Mouse (Mus musculus) right cerebral cortex, postnatal 14 days (tissue): ENCODE results near the gene Gm973.

Experiments
- DNase-seq: peaks from one replicate; pipeline ENCODE4 v3.0.0; 2022

Gene Gm973

DNA sequence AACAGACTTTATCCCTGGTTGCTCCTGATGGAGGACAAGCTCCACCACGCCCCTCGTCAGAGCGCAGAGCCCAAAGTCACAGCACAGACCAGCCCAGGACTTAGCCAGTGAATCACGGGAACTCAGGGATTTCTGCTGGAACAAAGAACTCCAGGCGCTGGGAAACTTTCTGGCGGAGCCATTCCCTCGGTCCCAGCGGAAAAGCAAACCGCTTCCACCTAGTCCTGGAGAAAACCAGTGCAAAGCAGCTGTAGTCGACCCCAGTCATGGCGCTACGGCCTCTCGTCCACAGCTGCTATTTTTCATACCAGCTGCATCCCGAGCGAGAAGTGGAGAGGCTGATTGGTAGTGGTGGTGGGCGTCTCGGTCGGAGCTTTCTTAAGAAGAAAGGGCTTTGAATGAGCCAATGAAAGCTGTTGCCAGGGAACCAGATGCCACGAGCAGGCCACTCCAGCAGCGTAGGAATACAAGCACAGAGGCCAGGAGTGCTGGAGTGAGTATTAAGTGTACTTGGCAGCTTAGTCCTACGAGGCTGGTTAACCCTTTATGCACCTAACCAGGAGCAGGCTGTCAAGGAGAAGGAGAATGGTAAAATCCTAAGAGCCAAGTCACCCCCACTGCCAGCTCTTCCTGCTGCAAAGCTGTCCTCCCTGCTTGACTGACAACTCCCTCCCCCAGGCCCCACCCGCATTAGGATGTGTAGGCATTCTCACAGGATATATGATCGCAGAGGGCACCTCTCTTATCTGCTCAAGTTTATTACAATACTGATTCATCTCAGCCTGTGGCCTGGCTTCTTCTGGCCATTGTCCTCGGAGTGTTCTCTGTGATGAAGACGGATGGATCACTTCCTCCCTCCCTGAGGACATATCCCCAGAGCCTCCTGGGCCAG lies at the start of gene Gm973:
Gm973 (plus strand) TSS at position 239 of the 892 bp plus-strand sequence.
- DNase-seq: peak; percentile 50

DNA sequence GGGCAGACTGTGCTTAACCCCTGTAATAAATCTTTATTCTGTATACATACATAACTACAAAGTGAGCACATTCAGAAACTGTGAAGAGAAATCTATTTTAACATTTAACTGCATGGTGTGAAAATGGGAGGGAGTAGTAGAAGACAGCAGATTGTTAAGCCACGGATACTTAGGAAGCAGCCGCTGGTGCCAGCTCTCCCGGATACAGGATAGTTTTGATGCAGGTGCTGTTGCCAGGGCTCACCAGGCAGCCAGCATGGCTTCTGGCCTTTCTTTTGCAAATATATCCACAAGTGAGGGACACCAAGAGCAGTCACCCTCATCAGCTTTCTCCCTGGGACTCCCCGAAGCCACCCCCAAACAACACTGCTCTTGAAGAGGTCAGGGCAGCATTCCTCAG lies 46.9 kb upstream of the Gm973 start:
- peak; percentile 22 for DNase-seq

DNA sequence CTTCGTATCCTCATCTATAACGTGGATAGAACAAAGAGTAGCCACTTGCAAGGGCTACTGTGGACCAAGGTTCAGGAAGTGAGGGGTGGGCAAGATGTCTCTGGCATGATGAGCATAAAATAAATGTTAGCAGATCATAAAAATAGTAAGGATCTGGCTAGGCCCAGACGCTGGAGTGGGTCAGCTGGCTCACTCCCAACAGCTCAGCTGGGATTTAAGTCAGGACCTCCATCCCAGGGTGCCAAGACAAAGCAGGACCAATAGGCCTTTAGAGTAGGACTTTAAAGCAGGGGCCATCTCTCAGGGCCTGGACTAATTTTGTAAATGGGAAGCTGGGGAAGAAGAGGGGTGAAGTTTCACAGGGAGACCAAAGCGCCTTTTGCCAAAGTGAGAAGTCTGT lies 45.3 kb upstream of the Gm973 start:
- DNase-seq: no peak

DNA sequence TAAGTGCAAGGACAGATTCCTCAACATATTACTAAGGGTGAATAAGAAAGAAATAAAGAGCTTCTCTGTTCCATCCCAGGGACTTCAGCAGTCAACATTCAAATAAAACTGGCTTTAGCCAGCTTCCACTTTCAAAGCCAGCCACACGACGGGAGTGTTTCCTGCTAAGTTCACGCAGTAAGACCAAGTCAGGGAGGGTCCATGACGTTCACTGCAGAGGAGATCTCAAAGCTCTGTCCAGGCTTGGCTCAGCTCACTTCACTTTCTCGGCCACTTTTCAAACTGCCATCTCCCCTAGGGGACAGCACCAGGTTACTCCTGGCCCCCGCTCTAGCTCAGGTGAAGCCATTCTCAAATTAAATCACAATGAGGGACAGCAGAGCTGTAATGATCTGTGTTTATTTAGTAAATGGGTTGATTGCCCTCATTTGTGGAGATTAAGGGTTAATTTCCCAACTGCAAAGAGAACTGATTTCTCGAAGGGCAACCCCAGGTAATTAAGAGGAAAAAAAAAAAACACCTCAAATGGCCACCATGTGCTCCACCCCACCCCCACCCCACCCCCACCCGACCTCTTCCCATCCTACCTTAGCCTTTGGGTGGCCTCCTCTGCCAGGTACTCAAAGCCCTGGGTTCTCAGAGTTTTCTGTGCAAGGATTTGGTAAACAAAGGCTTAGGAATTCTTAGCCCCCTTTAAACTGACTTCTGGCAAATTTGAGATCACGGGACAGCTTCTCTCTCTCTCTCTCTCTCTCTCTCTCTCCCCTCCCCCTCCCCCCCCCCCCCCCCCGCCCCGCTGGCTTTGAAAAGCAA lies 43.5 kb upstream of the Gm973 start:
- no peak for DNase-seq

DNA sequence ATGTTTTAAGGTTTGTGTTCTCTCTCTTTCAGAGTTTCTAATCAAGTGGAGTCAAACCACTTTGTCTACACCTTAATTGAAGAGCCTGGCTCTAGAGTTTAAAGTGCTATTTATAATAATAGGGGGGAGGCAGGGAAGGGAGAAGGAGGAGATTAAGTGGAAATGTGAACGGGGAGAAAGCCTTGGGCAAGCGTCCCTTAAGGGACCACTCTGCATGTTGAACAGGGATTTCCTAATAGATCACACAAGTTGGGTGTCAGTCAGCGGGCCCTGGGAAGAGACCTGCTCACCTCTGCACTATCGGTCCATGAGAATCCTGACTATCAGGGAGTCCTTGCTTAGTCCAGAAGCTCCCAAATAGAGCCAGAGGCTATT lies 42.9 kb upstream of the Gm973 start:
- no peak for DNase-seq

DNA sequence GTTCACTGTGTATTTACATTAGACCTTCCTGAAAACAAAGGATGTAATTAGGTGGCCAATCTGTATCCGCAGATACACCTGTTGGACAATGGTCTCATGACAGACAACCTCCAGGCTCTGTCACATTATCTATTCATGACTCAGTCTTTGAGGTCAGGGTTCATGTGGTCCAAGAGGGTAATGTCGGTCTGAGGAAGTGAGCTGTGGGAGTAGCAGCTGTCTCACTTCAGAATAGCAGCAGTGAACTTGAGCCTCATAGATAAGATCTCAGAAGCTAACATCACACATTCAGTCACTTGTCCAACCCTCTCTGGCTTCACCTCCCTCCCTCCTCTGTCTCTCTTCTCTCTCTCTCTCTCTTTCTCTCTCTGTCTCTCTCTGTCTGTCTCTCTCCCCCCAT lies 40.4 kb upstream of the Gm973 start:
- no peak for DNase-seq

DNA sequence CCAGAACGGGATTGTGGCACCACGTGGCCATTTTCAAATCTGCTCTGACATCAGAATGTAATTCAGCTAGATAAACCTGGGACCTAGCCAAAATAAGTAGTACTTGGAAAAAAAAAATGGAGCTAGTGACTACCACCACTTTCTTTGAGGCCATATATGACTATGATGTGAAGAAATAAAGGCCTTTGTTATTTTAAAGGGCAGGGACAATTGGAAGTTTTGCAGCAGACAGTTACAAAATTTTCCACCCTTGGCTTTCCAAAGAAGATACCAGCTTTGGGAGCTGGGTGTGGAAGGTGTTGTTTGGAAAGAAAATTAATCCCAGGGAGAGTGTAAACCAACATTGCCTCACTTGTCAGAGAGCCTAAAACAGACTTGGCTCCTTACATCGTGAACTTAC lies 37.2 kb upstream of the Gm973 start:
- no peak for DNase-seq

DNA sequence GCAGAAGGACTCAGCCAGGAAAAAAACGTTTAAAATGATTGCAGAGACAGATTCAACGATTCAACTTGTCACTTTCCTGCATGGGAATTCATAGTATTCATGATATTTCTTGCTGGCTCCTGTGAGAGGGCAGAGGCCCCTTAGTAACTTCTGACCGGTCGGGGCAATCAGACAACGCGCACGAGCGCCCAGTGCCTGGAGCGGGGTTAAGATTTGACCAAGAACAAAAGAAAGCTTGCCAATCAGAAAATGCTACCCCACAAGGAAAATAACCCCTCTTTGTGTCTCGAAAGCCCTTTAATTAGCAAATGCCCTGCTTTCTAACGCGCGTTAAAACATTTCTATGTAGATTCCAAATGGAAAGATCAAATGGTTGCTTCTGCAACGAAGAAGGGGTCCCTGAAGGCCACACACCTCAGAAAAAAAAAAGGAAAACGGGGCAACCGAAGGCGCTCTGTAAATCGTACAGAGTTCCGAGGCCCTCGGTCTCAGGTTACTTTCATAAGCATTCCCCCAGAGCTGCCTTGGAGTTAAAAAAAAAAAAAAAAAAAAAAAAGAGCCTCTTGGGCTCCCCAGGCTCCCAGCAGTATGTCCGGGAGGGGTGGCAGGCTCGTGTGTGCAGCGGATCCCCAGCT lies 35.1 kb upstream of the Gm973 start:
- DNase-seq: no peak

DNA sequence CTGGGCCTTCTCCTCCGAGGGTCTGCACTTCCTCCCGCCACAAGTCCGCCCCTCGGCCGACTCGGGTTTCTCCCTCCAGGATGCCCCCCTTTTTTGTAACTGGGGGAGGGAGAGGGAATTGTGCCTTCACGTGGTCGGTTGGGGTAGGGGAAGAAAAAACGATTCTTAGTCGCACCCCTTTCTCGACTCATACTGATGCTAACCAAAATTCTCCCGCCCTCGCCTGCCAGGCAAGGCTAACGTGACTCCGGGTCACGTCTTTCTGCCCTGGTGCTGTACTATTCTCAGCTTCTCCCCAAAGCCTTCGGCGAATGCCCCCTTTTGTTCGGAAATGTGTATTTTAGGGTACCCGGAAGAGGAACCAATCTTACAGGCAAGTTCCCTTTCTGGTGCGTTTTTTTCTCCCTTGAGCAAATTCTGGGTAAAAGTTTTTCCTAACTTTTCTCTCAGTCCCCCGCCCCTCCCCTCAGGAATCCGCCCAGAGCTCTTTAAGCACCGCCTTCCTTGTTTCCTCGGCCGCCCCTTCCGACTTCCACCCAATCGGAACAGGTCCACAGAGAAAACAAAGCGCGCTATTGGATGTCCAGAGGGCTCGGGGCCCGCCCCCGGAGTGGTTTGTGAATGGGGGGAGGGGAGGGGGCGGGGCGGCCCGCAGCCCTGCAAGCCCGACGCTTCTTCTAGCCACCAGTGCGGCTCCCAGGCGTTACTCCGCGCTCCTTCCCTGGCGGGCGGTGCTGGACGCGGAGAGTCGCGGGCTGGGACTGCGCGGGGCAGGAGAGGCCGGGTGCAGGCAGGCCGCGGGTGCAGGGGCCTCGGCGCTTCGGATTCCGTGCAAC lies 34.4 kb upstream of the Gm973 start:
- DNase-seq: peak; percentile 81

DNA sequence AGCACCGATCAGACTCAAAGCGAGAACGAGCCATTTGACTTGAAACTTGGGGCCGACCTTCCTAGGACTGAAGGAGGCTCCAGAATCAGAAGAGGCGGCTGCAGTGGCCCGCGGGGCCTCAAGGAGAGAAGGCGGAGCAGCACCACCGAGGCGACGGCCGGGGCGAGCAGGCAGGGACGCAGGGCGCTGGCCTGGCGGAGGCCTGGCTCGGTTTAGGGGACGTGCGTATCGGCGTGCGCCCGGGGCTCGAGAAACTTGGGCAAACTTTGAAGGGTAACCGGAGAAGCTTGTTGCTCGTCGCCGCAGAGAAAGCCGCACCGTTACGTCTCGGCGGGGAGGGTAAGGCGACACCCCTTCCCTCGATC lies 33.8 kb upstream of the Gm973 start, which contains the start of gene Fzd7:
Fzd7 (plus strand) TSS at position 94 of the 365 bp plus-strand sequence.
- DNase-seq: peak; percentile 18

DNA sequence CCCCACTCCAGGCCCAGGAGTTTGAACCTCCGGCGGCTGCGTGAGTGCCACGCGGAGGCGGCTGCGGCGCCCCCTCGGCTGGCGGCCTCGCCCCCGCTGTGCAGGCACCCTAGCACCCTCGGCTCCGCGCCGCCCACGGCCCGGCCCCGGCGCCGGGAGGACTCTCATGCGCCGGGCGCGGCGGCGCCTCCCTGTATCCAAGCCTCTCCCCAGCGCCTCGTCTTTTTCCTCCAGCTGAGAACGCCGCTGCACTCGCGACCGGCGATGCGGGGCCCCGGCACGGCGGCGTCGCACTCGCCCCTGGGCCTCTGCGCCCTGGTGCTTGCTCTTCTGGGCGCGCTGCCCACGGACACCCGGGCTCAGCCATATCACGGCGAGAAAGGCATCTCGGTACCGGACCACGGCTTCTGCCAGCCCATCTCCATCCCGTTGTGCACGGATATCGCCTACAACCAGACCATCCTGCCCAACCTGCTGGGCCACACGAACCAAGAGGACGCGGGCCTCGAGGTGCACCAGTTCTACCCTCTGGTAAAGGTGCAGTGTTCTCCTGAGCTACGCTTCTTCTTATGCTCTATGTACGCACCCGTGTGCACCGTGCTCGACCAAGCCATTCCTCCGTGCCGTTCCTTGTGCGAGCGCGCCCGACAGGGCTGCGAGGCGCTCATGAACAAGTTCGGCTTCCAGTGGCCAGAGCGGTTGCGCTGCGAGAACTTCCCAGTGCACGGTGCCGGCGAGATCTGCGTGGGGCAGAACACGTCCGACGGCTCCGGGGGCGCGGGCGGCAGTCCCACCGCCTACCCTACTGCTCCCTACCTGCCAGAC lies 33.2 kb upstream of the Gm973 start:
- DNase-seq: peak; percentile 26

DNA sequence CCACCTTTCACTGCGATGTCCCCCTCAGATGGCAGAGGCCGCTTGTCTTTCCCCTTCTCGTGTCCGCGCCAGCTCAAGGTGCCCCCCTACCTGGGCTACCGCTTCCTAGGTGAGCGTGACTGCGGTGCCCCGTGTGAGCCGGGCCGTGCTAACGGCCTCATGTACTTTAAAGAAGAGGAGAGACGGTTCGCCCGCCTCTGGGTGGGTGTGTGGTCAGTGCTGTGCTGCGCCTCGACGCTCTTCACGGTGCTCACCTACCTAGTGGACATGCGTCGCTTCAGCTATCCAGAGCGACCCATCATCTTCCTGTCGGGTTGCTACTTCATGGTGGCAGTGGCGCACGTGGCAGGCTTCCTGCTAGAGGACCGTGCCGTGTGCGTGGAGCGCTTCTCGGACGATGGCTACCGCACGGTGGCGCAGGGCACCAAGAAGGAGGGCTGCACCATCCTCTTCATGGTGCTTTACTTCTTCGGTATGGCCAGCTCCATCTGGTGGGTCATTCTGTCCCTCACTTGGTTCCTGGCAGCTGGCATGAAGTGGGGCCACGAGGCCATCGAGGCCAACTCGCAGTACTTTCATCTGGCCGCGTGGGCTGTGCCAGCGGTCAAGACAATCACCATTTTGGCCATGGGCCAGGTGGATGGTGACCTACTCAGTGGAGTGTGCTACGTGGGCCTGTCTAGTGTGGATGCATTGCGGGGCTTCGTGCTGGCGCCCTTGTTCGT lies 32.4 kb upstream of the Gm973 start:
- peak; percentile 79 for DNase-seq

DNA sequence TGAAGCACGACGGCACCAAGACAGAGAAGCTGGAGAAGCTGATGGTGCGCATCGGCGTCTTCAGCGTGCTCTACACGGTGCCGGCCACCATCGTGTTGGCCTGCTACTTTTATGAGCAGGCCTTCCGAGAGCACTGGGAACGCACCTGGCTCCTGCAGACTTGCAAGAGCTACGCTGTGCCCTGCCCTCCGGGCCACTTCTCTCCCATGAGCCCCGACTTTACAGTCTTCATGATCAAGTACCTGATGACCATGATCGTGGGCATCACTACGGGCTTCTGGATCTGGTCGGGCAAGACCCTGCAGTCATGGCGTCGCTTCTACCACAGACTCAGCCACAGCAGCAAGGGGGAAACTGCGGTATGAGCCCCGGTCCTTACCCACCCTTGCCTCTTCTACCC lies 31.8 kb upstream of the Gm973 start:
- no peak for DNase-seq

DNA sequence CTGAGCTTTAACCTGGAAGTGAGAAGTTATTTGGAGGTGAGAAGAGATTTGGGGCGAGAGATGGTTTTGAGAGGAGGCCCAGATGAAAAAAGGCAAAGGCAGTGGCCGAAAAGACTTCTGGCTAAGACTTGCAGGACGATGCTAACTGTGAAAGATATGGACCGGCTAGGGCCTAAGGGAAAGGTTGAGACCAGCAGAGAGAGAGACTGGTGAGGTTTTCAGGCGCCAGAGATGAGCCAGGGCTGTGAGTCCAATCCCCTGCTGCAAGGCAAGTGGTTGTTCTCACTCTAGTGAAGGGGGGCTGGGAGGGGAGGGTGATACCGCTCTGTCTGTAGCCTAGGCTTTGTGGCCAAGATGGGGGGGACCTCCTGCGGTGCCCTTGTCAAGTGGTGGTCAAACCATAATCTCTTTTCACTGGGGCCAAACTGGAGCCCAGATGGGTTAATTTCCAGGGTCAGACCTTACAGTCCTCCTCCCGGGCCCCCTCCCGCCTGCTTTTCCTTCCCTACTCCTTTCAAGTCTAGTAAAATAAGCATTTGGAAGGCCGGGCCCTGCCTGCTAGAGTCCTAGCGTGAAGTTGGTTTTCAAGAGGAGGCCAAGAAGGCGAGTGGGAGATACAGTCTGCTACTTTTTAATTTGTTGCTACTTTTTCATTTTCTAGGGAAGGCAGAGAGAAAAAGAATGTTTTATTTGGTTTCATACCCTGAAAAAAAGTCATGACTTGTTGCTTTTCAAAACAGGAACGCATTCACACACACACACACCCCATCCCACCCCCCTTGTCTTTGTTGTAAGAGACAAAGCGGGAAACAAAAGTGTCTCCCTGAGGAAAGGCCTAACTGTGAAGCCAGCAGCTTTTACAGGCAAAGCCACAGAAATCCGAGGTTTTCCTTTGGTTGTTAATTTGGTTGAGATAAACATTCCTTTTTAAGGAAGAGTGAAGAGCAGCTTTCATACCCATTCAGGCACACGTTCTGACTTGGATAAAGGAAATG lies 31.0 kb upstream of the Gm973 start:
- no peak for DNase-seq

DNA sequence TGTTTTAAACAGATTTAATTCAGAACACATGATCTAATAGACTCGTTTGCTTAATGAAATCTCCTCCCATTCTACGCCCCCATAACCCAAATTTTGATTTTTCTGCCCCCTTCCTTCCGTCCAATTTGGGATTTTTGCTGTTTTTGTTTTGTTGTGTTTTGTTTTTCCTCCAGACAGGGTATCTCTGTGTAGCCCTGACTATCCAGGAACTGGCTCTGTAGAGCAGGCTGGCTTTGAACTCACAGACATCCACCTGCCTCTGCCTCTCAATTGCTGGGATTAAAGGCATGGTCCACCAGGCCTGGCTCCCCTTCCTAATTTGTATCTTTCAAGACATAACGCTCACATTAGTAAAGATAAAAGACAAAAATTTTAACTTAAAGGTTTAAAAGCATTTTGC lies 30.3 kb upstream of the Gm973 start:
- no peak for DNase-seq

DNA sequence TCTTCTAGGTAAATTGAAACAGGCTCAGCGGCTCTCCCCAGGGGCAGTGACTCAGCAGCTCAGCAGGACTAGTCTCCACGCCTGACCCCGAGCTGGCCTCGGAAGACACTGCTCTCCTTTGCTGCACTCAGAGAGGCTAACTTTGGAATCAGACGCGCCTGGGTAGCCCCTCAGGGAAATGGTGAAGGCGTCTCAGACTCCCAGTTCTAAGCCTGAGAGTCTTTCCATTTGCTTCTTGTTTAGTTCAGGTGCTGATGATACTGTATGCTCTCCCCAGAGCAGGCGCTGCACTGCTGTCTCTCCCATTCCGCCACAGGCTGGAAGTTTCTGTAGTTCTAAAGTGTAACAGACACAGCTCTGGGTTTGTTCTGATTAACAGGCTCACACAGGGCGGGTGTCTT lies 28.4 kb upstream of the Gm973 start:
- DNase-seq: no peak

DNA sequence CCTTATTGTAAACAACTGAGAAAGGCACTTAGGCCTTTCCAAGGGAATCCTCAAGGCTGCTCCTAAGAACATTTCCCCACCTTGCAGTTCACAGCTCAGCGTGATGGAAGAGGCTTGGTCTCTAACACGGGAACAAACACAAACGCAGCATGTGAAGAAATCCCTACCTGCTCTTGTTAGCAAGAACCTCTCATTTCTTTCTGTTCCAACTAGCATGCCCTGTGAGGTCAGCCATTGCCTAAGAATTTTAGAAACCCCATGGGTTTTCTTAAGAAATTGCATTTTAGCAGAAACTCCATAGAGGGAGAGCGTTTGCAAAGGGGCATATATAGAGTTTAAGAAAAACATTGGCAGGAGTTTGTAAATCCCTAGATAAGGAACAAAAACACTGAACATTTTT lies 27.6 kb upstream of the Gm973 start:
- no peak for DNase-seq

DNA sequence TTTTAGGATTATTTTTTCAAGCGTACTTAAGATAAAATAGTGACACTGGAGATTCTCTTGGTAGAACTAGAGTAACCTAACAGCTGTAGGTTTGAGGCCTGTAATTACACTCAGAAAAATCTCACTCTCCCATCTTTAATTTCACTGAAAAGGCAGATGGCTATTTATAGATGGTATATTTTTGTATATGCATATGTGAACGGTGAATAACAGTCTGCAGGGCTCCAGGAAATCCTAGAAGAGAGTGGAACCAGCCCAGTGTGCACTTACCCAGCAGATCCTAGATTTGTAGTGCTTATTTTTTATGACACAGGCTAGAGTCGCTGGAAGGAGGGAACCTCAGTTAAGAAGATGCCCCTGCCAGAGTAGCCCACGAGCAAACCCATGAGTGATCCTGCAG lies 27.1 kb upstream of the Gm973 start:
- no peak for DNase-seq

DNA sequence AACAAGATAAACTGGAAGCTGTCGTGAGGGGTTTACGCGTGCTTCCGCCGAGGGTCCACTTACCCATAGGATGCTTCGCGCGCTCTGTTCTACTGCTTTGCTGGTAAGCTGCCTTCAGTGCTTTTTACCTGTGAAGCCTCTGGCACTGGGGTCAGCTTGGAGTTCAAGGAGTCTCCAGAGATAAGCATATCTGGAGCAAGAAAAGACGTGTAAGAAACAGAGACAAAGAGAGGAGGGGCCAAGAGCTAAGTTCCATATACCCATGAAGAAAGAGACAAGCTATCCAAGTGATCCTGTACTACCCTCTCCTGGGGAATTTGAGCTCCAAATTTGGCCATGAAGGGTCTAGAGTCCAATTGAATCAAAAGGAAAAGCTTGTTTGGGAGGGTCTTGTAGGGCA lies 24.5 kb upstream of the Gm973 start:
- DNase-seq: no peak

DNA sequence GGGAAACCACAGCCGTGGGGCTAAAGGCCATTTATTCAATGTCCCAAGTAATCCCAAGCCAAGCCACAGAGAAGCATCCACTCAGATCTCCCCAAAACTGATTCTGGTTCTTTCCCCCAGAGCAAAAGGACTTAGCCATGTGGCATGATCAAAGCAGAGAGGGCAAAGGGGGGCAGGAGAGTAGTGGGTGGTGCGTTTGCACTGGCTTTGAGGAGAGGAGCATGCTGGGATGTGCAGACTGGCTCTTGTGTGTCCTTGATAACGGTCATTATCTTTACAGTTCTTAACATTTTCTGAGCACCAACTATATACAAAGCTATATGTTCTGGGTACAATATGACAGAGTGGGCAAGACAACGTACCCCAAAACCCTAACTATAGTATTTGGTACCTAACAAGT lies 23.6 kb upstream of the Gm973 start:
- no peak for DNase-seq
